Mouse (Mus musculus): ENCODE results near the gene Gm45623. TPM values are rescaled to one million over a fixed set of nuclear protein-coding genes. Genes with fewer than 3 reads are reported as not detected.
A peak's percentile ranks its signal among the peaks of the same experiment; 100 is the strongest.

Gene Gm45623
- total RNA-seq (2021), result not detected in 2 replicates
- long read RNA-seq, experiment 1, result 0 reads
- long read RNA-seq, experiment 2, result 0 reads

GRCm38 (mm10) chr13:56753192-56753951 is at the start of gene Gm45623:
Gene Gm45623, minus strand, starts transcription at chr13:56753827.
- peak; percentile 27 for DNase-seq

- DNase-seq, result no peak
Observed at GRCm38 (mm10) chr13:56797459-56797858, 43.8 kb upstream of the Gm45623 start.

- DNase-seq, result no peak
Observed at GRCm38 (mm10) chr13:56795501-56795900, 41.9 kb upstream of the Gm45623 start.

- DNase-seq, result no peak
Observed at GRCm38 (mm10) chr13:56794441-56794840, 40.8 kb upstream of the Gm45623 start.

GRCm38 (mm10) chr13:56792844-56793243 is 39.2 kb upstream of the Gm45623 start:
- peak; percentile 18 for DNase-seq

- no peak for DNase-seq
Observed at GRCm38 (mm10) chr13:56790683-56791082, 37.1 kb upstream of the Gm45623 start.

GRCm38 (mm10) chr13:56782621-56783020 is 29.0 kb upstream of the Gm45623 start:
- DNase-seq, result no peak

- DNase-seq, result no peak
Observed at GRCm38 (mm10) chr13:56781697-56782096, 28.1 kb upstream of the Gm45623 start.

- peak; percentile 26 for DNase-seq
Observed at GRCm38 (mm10) chr13:56780746-56781469, 27.3 kb upstream of the Gm45623 start.

GRCm38 (mm10) chr13:56774304-56774703 is 20.7 kb upstream of the Gm45623 start:
- DNase-seq, result no peak

GRCm38 (mm10) chr13:56773262-56773870 is 19.7 kb upstream of the Gm45623 start:
- no peak for DNase-seq

- no peak for DNase-seq
Observed at GRCm38 (mm10) chr13:56772592-56772991, 19.0 kb upstream of the Gm45623 start.

- DNase-seq, result no peak
Observed at GRCm38 (mm10) chr13:56770786-56771185, 17.2 kb upstream of the Gm45623 start.

- no peak for DNase-seq
Observed at GRCm38 (mm10) chr13:56770136-56770578, 16.5 kb upstream of the Gm45623 start.

- no peak for DNase-seq
Observed at GRCm38 (mm10) chr13:56769431-56769830, 15.8 kb upstream of the Gm45623 start.

- DNase-seq, result no peak
Observed at GRCm38 (mm10) chr13:56766211-56766610, 12.6 kb upstream of the Gm45623 start.

- DNase-seq, result no peak
Observed at GRCm38 (mm10) chr13:56765284-56766032, 11.8 kb upstream of the Gm45623 start.

- no peak for DNase-seq
Observed at GRCm38 (mm10) chr13:56762446-56763229, 9.0 kb upstream of the Gm45623 start.

- peak; percentile 90 for DNase-seq
Observed at GRCm38 (mm10) chr13:56758492-56758891, 4.9 kb upstream of the Gm45623 start.

- DNase-seq, result no peak
Observed at GRCm38 (mm10) chr13:56757201-56757600, 3.6 kb upstream of the Gm45623 start.

GRCm38 (mm10) chr13:56755871-56756270 is 2.2 kb upstream of the Gm45623 start:
- peak; percentile 90 for DNase-seq
